Mouse (Mus musculus): ENCODE data around the gene Lta. TPM values are rescaled to one million over a fixed set of nuclear protein-coding genes. Genes with fewer than 3 reads are reported as not detected.
A peak's percentile ranks its signal among the peaks of the same experiment; 100 is the strongest.
"Not testable (repeated sequence)": the region's sequence is repeated elsewhere in the genome, so short reads cannot be mapped to it uniquely, and the experiment has no call there.

Gene Lta
- polyA plus RNA-seq, 1 experiment from 2014 or later, result not detected

DNA sequence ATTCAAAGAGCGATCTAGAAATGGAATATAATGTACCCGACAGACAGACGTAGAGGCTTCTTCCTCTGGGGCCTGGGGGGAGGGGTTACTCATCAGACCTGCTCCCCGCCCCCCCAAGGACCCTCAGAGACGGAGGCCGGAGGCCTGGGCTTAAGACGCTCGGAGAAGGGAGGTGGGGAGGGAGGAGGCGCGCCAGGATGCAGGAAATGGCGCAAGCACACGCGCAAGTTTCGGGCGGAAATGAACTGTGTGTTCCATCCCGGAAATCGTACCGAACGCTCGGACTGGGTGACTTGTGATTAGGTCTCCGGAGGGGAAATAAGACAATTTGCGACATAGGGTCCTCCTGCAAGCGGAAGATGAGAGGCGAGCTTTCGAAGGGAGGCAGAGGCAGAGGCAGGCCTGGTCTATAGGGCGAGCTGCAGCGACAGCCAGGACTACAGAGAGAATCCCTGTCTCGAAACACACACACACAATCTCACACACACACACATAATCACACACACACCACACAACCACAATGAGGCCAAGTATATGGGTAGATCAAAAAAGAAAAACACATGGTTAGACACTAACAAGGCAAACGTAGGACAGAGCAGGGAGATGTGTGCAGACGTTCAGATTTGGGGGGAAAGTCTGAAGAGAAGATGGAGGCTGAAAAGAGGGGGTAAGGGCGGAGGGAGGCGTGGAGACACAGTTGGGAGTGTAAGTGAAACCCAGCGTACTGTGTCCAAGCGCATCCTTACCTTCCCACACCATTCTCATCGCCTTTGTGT is 30.7 kb upstream of the Lta start, which contains the start of gene Nfkbil1:
TSS of gene Nfkbil1 (minus strand) at position 179 of the 776 bp plus-strand sequence.
- peak within 1 kb of the TSS; percentile 88 for H3K4me2 ChIP-seq
- under 1% methylated on average over 35 of the region's 35 CpGs for WGBS
- peak; percentile 82 for ATAC-seq (ENCODE audit: low FRiP score)
- peak within 1 kb of the TSS; percentile 96 for H3K27ac ChIP-seq
- peak within 1 kb of the TSS; percentile 55 for H3K4me3 ChIP-seq (replicated peaks)
- no peaks in the 10 kb centered on the region for H3K27me3 ChIP-seq
- peaks cover 37% of the 10 kb centered on the region for H3K4me1 ChIP-seq
- no peaks in the 10 kb centered on the region for H3K9me3 ChIP-seq
- H3K36me3 ChIP-seq (replicated peaks), result peaks cover 17% of the 10 kb centered on the region
- H3K9ac ChIP-seq, result peak within 1 kb of the TSS; percentile 81

DNA sequence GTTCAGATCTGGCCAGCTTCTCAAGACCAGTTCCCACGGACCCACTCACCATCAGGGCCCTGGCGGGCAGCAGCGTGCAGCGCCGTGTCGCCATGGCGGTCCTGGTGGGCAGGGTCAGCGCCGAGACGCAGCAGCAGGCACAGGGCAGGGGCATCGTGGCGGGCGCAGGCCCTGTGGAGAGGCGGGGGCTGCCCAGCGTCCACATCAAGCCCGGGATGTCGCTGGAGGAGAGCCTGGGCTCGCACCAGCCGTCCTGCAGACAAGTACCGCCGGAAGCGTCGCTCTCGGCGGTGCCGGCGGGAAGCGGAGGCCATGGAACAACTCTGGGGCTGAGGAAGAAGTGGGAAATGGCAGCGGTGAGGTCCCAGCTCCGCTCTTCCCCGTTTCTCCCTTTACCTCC is 29.8 kb upstream of the Lta start:
- Histone ChIP-seq H3K27me3 (no peaks in the 10 kb centered on the region), H3K36me3 (replicated peaks) (peaks cover 24% of the 10 kb centered on the region), H3K4me2 (peak overlapping the region; percentile 88), H3K4me3 (replicated peaks) (peak overlapping the region; percentile 55), H3K4me1 (peaks cover 28% of the 10 kb centered on the region), H3K9me3 (no peaks in the 10 kb centered on the region), H3K27ac (peak overlapping the region; percentile 96), H3K9ac (peak overlapping the region; percentile 81)
- ATAC-seq (ENCODE audit: low FRiP score), result no peak
- WGBS, result 10% methylated on average over 31 of the region's 31 CpGs

DNA sequence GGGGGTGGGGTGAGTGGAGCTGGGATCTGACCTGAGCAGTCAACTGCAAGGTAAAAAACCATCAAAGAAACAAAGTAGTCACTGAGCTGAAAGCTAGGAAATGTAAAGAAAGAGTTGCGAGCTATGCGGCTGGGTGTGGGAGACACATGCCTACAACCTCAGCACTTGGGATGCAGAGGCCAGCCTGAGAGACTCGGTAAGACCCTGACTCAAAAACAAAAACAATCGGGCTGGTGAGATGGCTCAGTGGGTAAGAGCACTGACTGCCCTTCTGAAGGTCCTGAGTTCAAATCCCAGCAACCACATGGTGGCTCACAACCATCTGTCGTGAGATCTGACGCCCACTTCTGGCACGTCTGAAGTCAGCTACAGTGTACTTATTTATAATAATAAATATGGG is 28.9 kb upstream of the Lta start:
- not testable (repeated sequence) for H3K27me3 ChIP-seq; H3K4me3 ChIP-seq (replicated peaks); ATAC-seq (ENCODE audit: low FRiP score); H3K9me3 ChIP-seq; H3K9ac ChIP-seq
- Histone ChIP-seq H3K27ac (peak overlapping the region; percentile 50; the same call in 1 of the 2 replicates), H3K36me3 (replicated peaks) (peaks cover 32% of the 10 kb centered on the region), H3K4me1 (peaks cover 28% of the 10 kb centered on the region), H3K4me2 (peak overlapping the region; percentile 88)
- 89% methylated on average over 7 of the region's 7 CpGs for WGBS

DNA sequence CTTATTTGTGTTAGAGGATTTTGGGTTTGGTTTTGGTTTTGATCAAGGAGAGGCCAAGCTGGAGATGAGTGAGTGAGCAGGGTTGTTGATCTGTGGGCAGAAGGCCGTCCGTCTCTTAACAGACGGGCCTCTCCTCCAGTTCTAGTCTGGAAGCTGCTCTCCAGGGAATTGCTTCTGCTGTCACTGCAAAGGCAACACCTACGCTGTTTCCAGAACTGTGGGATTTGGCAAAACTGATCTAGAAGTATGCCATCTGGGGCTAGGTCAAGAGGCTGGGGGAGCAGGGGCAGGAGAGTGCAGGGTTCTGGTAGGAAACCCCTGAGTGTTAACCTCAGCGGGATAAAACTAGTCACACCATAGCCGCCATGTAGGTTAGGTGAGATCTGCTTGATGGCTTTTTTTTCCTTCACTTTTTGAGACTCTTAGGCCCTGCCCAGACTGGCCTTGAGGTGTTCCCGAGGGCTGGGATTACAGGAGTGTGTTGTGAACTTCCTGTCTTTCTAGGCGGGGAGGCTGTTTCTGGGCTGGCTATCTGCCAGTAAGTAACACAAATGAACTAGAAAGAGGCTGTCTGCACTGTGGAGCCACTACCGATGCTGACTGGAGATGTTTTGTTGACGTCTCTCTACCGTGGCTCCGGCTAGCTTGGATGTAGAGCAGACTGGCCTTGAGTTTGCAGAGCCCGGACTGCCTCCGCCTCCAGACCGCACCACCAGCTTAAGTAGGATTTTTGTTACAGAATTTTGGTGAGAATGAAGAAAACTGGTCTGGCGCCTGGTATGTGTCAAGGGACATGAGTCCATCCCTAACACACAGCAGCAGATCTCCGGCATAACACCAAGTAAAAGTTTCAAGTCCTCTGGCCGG is 28.2 kb upstream of the Lta start, which contains the start of gene Atp6v1g2:
TSS of gene Atp6v1g2 (plus strand) at position 547 of the 867 bp plus-strand sequence.
- Histone ChIP-seq H3K27me3 (no peaks in the 10 kb centered on the region), H3K36me3 (replicated peaks) (peaks cover 39% of the 10 kb centered on the region), H3K9ac (peak within 1 kb of the TSS; percentile 33; the same call in 1 of the 2 replicates), H3K4me2 (peak within 1 kb of the TSS; percentile 88), H3K4me3 (replicated peaks) (peak within 1 kb of the TSS; percentile 55), H3K4me1 (peaks cover 28% of the 10 kb centered on the region), H3K9me3 (no peaks in the 10 kb centered on the region), H3K27ac (peak within 1 kb of the TSS; percentile 96)
- ATAC-seq (ENCODE audit: low FRiP score), result no peak
- 89% methylated on average over 18 of the region's 18 CpGs for WGBS

DNA sequence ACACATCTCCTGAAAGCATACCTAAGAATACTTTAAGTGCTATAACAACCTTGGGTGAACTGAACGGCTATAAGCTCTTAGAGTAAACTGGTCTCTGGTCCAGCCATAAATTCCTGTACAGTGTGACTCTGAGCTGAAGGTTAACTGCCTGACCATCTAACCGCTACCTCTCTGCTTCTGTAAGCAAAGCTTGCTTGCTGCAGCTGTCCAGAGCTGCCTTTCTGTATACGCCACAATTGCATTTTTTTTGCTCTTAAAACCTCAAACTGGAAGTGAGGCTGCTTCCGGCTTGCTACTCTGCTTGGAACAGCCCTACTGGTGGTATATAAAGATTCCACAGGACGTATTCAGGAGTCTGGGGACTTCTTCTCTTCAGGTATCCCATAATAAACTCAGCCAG is 27.5 kb upstream of the Lta start:
- no peak overlapping the region for H3K27ac ChIP-seq
- peaks cover 46% of the 10 kb centered on the region for H3K36me3 ChIP-seq (replicated peaks)
- H3K4me3 ChIP-seq (replicated peaks), result no peak overlapping the region
- no peaks in the 10 kb centered on the region for H3K27me3 ChIP-seq
- H3K4me1 ChIP-seq, result peaks cover 28% of the 10 kb centered on the region
- H3K9me3 ChIP-seq, result no peaks in the 10 kb centered on the region
- no peak for ATAC-seq (ENCODE audit: low FRiP score)
- WGBS, result 93% methylated on average over 5 of the region's 5 CpGs
- no peak overlapping the region for H3K9ac ChIP-seq
- H3K4me2 ChIP-seq, result no peak overlapping the region

DNA sequence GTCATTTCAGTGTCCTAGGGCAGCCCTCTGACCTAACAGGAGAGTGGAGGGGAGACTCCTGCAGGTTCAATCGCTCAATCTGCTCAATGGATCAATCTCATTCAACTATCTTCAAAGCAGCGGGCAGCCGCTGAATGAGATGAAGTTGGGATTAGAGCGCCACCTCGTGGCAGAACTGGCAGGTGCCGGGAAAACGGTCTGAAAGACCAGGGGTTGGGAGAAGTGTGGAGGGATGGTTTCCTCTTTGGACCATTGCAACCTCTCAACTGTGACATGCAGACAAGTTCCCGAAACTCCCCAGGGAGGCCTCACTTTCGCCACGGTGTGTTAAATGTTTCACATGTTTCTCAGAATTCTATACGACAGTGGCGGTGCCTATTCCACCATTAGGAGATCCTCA is 26.9 kb upstream of the Lta start:
- H3K27me3 ChIP-seq, result no peaks in the 10 kb centered on the region
- H3K27ac ChIP-seq, result no peak overlapping the region
- peaks cover 28% of the 10 kb centered on the region for H3K4me1 ChIP-seq
- WGBS, result 16% methylated on average over 12 of the region's 12 CpGs
- no peak overlapping the region for H3K4me2 ChIP-seq
- no peak overlapping the region; the same call in 1 of the 2 replicates for H3K4me3 ChIP-seq (replicated peaks)
- no peaks in the 10 kb centered on the region for H3K9me3 ChIP-seq
- ATAC-seq (ENCODE audit: low FRiP score), result no peak
- H3K9ac ChIP-seq, result no peak overlapping the region
- peaks cover 53% of the 10 kb centered on the region for H3K36me3 ChIP-seq (replicated peaks)

DNA sequence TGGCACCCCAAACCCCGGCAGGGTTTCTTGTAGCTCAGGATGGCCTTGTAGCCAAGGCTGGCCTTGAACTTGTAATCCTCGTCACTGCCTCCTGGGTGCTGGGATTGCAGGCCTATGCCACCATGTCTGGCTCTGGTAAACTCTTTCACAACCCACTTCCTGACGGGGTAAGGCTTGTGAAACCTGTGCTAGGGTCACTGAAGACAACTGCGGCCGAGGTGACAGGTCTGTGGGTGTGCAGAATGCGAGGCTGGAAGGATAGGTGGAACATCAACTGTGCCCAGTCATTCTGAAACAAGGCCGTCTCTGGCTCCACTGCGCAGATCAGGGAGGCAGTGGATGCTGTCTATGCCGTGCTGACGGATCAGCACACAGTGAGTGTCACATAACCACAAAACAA is 25.9 kb upstream of the Lta start:
- Histone ChIP-seq H3K9me3 (no peaks in the 10 kb centered on the region), H3K4me2 (no peak overlapping the region), H3K4me1 (peaks cover 24% of the 10 kb centered on the region), H3K27ac (no peak overlapping the region), H3K4me3 (replicated peaks) (no peak overlapping the region), H3K27me3 (no peaks in the 10 kb centered on the region), H3K36me3 (replicated peaks) (peaks cover 59% of the 10 kb centered on the region), H3K9ac (no peak overlapping the region)
- 94% methylated on average over 10 of the region's 10 CpGs for WGBS
- no peak for ATAC-seq (ENCODE audit: low FRiP score)

DNA sequence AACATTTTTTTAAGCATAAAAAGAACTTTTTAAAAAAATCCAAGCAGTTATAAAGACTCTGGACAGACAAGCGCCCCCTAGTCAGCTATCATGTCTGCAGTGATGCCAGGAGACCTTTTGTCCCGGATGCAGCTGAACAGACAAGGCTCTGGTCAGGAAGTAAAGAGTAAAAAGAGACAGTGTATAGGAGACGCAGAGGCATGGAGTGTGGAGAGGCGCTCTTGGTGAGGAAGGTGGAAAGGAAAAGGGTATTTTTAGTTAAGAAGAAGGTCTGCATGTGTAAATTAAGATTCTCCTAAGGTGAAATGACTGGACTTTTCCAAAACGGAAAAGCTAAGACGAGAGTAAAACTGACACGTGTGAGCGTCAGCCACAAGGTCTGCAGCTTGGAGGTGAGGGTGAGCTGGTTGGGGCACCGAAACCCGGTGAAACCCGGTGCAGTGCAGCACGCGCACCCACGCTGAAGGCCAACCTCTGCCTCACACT is 21.5 kb upstream of the Lta start:
- Histone ChIP-seq H3K4me3 (replicated peaks) (no peak overlapping the region), H3K27ac (no peak overlapping the region), H3K4me1 (peaks cover under 1% of the 10 kb centered on the region), H3K27me3 (no peaks in the 10 kb centered on the region), H3K4me2 (no peak overlapping the region), H3K36me3 (replicated peaks) (peaks cover 73% of the 10 kb centered on the region), H3K9ac (no peak overlapping the region), H3K9me3 (no peaks in the 10 kb centered on the region)
- ATAC-seq (ENCODE audit: low FRiP score), result no peak
- 90% methylated on average over 14 of the region's 14 CpGs for WGBS

DNA sequence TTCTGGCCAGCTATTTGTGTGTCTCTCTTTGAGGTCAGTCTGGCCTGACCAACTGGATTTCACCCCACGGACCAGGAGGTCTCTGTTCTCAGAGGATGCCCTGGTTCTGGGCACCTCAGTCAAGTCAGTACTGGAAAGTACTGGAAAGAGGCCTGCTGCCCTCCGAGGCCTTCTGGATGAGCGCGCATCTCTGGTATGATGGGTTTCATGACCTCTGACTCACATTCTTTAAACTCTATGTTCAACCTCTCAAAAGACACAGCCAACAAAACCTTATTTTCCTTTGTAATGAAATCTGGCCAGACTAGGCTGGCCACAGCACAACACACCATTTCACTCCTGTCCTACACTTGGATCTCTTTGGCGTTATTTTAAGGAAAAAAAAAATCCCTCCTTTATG is 20.3 kb upstream of the Lta start:
- Histone ChIP-seq H3K4me3 (replicated peaks) (no peak overlapping the region), H3K4me2 (no peak overlapping the region), H3K4me1 (no peaks in the 10 kb centered on the region), H3K27me3 (no peaks in the 10 kb centered on the region), H3K9me3 (no peaks in the 10 kb centered on the region), H3K36me3 (replicated peaks) (peaks cover 69% of the 10 kb centered on the region), H3K27ac (no peak overlapping the region), H3K9ac (no peak overlapping the region)
- ATAC-seq (ENCODE audit: low FRiP score), result no peak
- WGBS, result 96% methylated on average over 5 of the region's 5 CpGs

DNA sequence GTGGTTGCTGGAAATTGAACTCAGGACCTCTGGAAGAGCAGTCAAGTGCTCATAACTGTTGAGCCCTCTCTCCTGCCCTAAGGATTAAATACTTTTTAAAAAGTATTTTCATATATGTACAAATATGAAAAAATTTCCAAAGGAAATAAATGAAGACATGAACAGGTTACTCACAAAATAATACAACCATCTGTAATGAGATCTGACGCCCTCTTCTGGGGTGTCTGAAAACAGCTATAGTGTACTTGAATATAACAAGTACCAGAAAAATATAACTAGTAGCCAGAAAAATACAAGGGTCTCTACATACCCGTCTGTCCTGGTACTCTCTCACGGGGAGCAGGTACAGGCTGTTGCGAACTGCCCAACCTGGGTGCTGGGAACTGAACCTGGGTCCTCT is 19.5 kb upstream of the Lta start:
- no peak for ATAC-seq (ENCODE audit: low FRiP score)
- Histone ChIP-seq H3K9me3 (no peaks in the 10 kb centered on the region), H3K27me3 (no peaks in the 10 kb centered on the region), H3K4me2 (no peak overlapping the region), H3K9ac (no peak overlapping the region), H3K4me3 (replicated peaks) (no peak overlapping the region), H3K4me1 (no peaks in the 10 kb centered on the region), H3K36me3 (replicated peaks) (peaks cover 71% of the 10 kb centered on the region), H3K27ac (no peak overlapping the region)
- WGBS, result 92% methylated on average over 4 of the region's 4 CpGs

DNA sequence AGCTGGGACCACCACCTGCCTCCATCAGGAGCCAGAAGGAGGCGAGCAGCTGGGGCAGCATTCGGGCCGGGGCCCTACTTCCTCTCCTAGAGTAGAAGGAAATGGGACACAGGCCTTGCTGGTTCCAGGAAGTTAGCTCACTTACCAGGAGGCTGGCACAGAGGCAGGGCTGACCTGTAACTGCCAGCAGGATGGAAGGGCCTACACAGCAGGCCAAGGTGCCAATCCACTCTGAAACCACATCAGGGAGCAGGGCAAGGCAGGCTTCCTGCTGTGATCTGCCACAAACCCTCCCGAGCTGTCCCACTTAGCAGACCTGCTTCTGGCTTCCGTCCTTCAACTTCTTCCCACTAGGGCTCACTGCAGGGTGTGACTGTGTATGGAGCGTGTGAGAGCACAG is 17.1 kb upstream of the Lta start:
- Histone ChIP-seq H3K4me2 (no peak overlapping the region), H3K9me3 (no peaks in the 10 kb centered on the region), H3K27ac (no peak overlapping the region), H3K36me3 (replicated peaks) (peaks cover 61% of the 10 kb centered on the region), H3K4me3 (replicated peaks) (no peak overlapping the region), H3K27me3 (no peaks in the 10 kb centered on the region), H3K4me1 (no peaks in the 10 kb centered on the region), H3K9ac (no peak overlapping the region)
- 85% methylated on average over 6 of the region's 6 CpGs for WGBS
- ATAC-seq (ENCODE audit: low FRiP score), result no peak
